ENCODE assay signal across 34 mouse cellular contexts in the genomic region with DNA sequence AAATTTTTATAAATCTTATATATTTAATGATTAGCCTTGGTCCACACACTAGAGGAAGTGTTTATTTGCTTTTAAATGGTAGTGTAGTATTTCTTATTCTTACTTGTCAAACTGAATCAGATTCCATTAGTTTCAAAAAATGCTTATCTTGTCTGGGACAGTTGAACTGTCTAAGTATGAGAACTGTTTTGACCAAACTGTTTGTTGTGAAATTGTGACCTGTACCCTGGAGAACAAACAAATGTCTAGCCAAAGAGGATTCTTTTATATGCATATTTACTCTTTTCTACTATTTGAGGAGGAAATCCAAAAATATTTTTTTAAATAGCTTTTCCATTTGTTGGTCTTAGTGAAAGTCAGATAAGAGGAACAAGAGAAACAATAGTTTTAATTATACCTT.
"Had no signal": no experiment of that assay in that cellular context is flagged by ENCODE, and none has a peak within 500 bp of the region (broad histone marks: within the 10 kb centered on the region; RNA-seq: fewer than 3 reads in every experiment).

No protein-coding gene starts in this region.

- ATAC-seq: hindbrain, embryonic 16.5 days; hindbrain, postnatal 0 days; inflammation-experienced regulatory T-cells, adult 6 months; intestine, embryonic 15.5 days; intestine, embryonic 16.5 days; intestine, postnatal 0 days had no signal

- H3K4me1 ChIP-seq: heart, embryonic 10.5 days; heart, embryonic 12.5 days; heart, embryonic 13.5 days; heart, embryonic 15.5 days; hindbrain, embryonic 10.5 days; hindbrain, embryonic 12.5 days; hindbrain, embryonic 13.5 days; hindbrain, embryonic 15.5 days; intestine, embryonic 15.5 days; kidney, embryonic 15.5 days had no signal

- DNase-seq: heart, postnatal 10 days; heart, postnatal 14 days; heart, postnatal 36 days; heart, postnatal 4 days; kidney, adult 11 months; kidney, adult 18-20 months; kidney, adult 2 months; kidney, adult 8-10 months; kidney, adult 9 months; kidney, postnatal 10 days; kidney, postnatal 14 days; kidney, postnatal 36 days; kidney, postnatal 4 days; layer of hippocampus, adult 9-11 months; layer of hippocampus, postnatal 36 days had no signal

- H3K27me3 ChIP-seq: heart, embryonic 12.5 days; heart, embryonic 13.5 days; heart, embryonic 15.5 days; hindbrain, embryonic 12.5 days; hindbrain, embryonic 13.5 days; hindbrain, embryonic 15.5 days; intestine, embryonic 15.5 days; kidney, embryonic 15.5 days had no signal

- H3K9me3 ChIP-seq: heart, embryonic 10.5 days; heart, embryonic 12.5 days; heart, embryonic 13.5 days; heart, embryonic 15.5 days; hindbrain, embryonic 10.5 days; hindbrain, embryonic 12.5 days; hindbrain, embryonic 13.5 days; hindbrain, embryonic 15.5 days; intestine, embryonic 15.5 days; kidney, embryonic 15.5 days had no signal

- H3K4me2 ChIP-seq: heart, embryonic 11.5 days; heart, embryonic 12.5 days; heart, embryonic 13.5 days; heart, embryonic 15.5 days; hindbrain, embryonic 12.5 days; hindbrain, embryonic 13.5 days; hindbrain, embryonic 14.5 days; hindbrain, embryonic 15.5 days; intestine, embryonic 15.5 days; kidney, embryonic 15.5 days had no signal

- H3K9ac ChIP-seq: heart, embryonic 12.5 days; heart, embryonic 13.5 days; heart, embryonic 15.5 days; hindbrain, embryonic 12.5 days; hindbrain, embryonic 13.5 days; hindbrain, embryonic 14.5 days; hindbrain, embryonic 15.5 days; intestine, embryonic 15.5 days; kidney, embryonic 15.5 days had no signal

- H3K36me3 ChIP-seq: intestine, embryonic 15.5 days had no signal

- H3K4me3 ChIP-seq: heart, embryonic 10.5 days; heart, embryonic 12.5 days; heart, embryonic 13.5 days; heart, embryonic 15.5 days; hindbrain, embryonic 10.5 days; hindbrain, embryonic 12.5 days; hindbrain, embryonic 13.5 days; hindbrain, embryonic 15.5 days; intestine, embryonic 15.5 days; kidney, embryonic 15.5 days; layer of hippocampus, adult 2 months had no signal

- H3K27ac ChIP-seq: heart, embryonic 10.5 days; heart, embryonic 13.5 days; heart, embryonic 15.5 days; hindbrain, embryonic 10.5 days; hindbrain, embryonic 12.5 days; hindbrain, embryonic 13.5 days; hindbrain, embryonic 14.5 days; hindbrain, embryonic 15.5 days; hindbrain, postnatal 0 days; intestine, embryonic 15.5 days; kidney, embryonic 15.5 days; kidney, postnatal 0 days; layer of hippocampus, adult 2 months had no signal
